Mouse (Mus musculus): Measurements from ENCODE around the gene Alkbh3.

Gene Alkbh3

DNA sequence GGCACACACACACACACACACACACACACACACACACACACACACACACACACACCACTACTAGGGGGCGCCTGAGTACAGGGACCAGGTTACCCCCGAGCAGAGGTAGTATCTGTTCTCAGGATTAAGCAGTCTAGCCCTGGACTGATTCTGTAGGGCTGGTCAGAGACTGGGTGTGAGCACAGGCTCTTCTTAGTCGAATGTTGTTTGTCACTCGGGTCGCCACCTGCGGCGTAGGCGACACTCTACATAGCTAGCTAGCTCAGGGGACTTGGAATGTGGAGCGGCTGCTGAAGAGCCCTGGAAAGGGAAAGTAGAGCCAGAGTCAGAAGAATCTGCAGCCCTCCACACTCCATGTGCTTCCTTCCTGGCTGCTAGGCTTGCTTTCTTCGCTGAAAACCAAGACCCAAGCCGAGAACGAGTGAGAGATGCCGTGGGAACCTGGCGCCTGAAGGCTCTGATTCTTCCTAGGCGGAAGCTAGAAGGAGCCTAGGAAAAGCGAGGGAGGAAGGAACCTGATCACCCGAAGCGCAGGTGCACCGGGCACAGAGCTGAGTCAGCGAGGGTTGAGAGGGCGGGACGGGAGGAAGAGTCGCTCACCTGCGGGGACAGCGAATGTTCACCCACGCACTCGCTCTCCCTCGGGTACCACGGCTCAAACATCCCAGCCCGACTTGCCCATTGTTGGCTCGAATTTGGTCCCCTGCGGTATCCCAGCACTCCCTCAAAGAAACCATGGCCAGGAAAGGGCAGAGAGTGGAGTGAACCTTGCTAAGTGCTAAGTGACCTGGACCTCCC is 55.6 kb downstream of the Alkbh3 start:
- DNase-seq (ENCODE audit: low read depth, low spot score) = no peak

DNA sequence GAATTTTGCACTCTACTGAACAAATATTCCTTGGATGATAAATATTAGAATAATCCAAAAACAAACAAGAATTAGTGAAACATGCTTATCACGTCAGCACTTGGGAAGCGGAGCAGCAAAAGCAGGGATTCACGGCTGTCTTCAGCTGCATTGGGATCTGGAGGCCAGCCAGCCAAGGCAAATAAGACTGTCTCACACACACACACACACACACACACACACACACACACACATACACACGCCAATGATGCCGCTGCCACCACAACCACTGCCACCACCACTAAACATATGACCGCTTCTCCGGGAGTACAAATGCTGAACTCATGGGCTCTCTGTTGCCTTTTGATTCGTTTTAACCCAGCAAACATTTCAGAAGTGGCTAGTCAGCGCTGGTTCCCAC is 56.9 kb downstream of the Alkbh3 start:
- DNase-seq (ENCODE audit: low read depth, low spot score) = no peak

- DNase-seq (ENCODE audit: low read depth, low spot score) = no peak
These were observed 63.6 kb downstream of the Alkbh3 start for GRCm38 (mm10) chr2:93946976-93947375.

DNA sequence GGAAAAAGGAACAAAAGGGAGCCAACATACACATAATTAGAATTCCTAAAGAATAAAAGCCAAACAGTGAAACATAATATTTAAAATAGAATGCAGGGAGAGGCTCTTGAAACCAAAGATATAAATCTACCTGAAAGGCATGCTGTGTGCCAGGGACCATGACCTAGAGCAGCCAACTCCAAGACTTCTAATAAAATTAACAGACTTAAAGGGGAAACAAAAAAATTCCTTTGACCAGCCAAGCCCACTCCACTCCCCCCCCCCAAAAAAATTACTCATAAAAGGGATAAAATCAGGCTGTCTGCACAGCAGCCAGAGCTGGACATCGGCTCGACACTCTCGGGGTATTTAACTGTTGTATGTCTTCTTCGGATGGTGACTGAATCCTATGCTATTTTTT is 65.8 kb downstream of the Alkbh3 start:
- no peak for DNase-seq (ENCODE audit: low read depth, low spot score)

GRCm38 (mm10) chr2:93944099-93944498 is 66.5 kb downstream of the Alkbh3 start:
- no peak for DNase-seq (ENCODE audit: low read depth, low spot score)

GRCm38 (mm10) chr2:93941670-93942069 is 68.9 kb downstream of the Alkbh3 start:
- no peak for DNase-seq (ENCODE audit: low read depth, low spot score)

DNA sequence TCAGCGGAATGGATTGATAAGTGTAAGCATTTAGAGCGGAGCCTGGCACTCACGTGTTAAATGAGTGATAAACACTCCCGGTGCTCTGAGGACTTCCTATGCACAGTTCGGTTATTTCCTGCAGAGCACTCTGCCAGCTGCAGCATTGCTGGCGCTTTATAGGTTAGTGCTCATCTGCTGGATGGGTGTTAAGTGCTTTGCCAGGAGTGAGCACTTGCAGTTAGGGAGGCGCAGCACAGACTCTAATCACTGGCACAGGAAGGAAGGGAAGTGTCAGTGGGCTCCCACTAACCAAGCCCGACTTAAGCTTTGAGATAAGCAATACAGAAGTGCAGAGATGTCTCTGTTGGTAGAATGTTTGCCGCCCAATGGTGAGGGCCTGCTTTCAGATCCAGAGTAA is 72.1 kb downstream of the Alkbh3 start:
- no peak for DNase-seq (ENCODE audit: low read depth, low spot score)
